Mouse (Mus musculus) layer of hippocampus, adult 2 months (tissue): ENCODE results near the gene Cps1. TPM values are rescaled to one million over a fixed set of nuclear protein-coding genes. Genes with fewer than 3 reads are reported as not detected.

ENCODE experiments used
- DNase-seq, 2 experiments: peaks; one replicate each; pipeline ENCODE4 v3.0.0; 2022; ENCODE audit warnings: low spot score in 2 of 2
- H3K27ac ChIP-seq: fragments of 200-600 bp; 2 replicates; pipeline ENCODE4 v1.8.1; 2022
- H3K4me3 ChIP-seq: fragments of 200-600 bp; 2 replicates; pipeline ENCODE4 v1.8.1; 2022; ENCODE audit warnings: mild to moderate bottlenecking
- CTCF ChIP-seq: fragments of 200-600 bp; conservative IDR thresholded peaks from 2 replicates; pipeline ENCODE4 v1.8.1; 2022; ENCODE audit warnings: antibody characterized with exemption, mild to moderate bottlenecking, moderate library complexity
- total RNA-seq, 2 experiments: library from RNA; stranded (reverse); gene quantifications; 2 replicates each; pipeline ENCODE4 v1.2.3; 2021

Gene Cps1
- total RNA-seq, 2 experiments from 2014 or later: 0.10 to 0.20 TPM

GRCm38 (mm10) chr1:67151246-67151645, 28.4 kb downstream of the Cps1 start:
- Histone ChIP-seq H3K27ac (no peak overlapping the region), H3K4me3 (no peak overlapping the region)
- no peak for DNase-seq
- no peak for TF ChIP-seq CTCF

DNA sequence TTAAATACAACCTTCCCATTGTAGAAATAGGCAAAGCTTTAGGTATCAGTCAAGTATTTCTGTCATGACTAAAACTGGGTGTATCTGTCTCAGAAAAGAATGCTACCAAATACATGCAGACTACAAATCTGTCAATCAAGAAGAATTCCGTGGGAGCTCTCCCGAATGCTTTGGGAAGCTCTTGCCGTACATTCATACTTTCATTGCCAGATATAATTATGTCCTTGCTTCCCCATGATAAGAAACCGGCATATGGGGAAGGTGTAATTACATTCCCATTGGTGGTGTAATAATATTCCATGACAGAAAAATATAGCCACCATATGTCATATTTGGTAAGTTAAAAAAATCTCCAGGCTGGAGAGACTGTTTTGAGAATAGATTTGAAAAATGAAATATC, 44.5 kb downstream of the Cps1 start:
- DNase-seq: no peak
- H3K27ac ChIP-seq: no peak overlapping the region
- no peak for TF ChIP-seq CTCF
- H3K4me3 ChIP-seq: no peak overlapping the region

DNA sequence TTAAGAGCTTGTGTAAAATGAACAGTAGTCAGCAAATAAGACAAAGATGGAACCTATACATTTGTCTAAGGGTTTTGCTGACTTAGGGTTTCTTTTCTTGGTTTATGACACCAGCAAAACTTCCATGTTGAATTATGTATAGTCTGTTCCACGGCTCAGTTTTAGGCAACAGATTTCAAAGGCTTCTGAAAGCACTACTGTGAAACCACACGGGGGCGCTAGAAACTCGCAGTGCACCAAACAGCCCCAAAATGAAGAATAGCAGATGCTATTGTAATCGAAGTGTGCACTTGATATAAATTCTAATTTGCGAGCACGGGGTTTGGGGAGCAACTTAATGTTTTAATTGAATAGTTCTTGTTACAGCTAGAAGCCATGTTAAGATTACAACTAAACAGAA, 58.3 kb downstream of the Cps1 start:
- DNase-seq: peak; percentile 60 to 78
- Histone ChIP-seq H3K4me3 (no peak overlapping the region), H3K27ac (no peak overlapping the region)
- peak; percentile 96; the same call in 1 of the 2 replicates for TF ChIP-seq CTCF

DNA sequence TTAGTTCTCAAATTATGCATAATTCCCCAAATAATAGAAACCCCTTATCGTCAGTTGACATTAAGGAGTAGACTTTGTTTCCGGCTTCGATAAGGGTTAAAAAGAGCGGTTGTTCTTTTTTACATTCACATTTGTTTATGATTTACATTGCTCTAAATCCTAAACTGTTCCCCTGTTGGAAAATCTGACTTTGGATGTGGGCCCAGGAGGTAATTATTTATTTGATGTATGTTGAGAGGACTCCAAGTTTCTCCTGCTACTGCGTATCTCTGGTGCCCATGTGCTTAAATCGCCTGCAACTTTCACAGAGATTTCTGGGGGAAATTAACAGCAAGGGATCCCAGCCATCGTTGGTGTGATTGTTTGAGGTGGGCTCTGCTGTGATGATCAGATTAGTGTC, 59.4 kb downstream of the Cps1 start:
- Histone ChIP-seq H3K27ac (no peak overlapping the region), H3K4me3 (no peak overlapping the region)
- DNase-seq: no peak
- no peak for TF ChIP-seq CTCF

DNA sequence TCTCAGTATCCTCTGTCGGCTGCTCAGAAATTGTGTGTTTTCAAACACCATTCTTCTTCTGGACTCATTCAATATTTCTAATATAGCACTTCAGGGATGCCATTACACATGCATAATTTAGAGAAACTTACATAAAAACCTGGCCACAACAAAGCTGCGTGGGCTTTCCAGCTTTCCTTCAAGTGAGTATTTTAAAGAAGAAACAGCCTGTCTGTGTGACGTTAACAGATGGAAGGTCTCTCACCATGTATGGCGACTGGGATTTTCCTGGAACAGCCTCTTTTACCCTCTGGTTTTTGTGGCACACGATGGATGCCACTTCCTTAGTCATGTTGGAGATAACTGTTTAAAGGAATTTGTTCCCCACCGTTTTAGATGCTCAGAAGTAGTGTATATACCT, 60.7 kb downstream of the Cps1 start:
- TF ChIP-seq CTCF: no peak
- peak in 1 of 2 experiments; percentile 26 for DNase-seq
- Histone ChIP-seq H3K27ac (no peak overlapping the region), H3K4me3 (no peak overlapping the region)

DNA sequence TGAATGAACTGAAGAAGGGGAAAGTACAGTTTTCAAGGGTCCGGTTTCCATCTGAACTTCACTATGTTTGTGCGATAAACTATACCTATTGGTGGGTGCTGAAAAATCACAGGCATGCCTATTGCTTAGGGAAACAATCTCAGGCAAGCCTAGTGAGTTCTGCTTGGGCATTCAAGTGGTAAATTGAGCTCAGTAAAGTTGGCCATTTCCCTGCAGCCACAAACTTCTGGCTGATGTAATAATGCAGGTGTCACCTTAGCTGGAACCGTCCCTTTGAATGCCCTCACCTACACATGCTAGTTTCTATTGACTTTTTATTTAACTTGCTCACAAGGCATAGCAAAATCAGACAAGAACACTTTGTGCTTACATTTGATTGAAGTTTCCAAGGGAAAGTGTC, 61.3 kb downstream of the Cps1 start:
- H3K27ac ChIP-seq: no peak overlapping the region

DNA sequence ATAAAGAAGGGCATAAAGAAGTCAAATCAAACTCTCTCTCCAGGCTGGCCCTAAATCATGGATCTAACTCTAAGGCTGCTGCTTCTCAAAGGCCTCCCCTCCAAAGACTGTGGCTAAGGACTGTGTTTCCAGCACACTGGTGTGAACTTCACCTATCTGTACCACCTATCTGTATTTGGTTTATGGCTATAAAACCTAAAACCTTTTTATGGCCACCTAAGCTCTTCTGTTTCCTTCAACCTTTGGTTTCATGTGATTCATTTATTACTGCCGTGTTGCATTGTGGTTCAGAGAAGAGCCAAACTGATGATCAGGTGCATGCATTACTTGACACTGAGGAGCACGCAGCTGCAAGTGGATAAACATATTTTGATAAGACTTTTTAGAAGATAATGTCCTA, 74.5 kb downstream of the Cps1 start:
- DNase-seq: no peak
- no peak overlapping the region for H3K27ac ChIP-seq
- no peak overlapping the region for H3K4me3 ChIP-seq
- TF ChIP-seq CTCF: no peak

More for the DNA sequence above, 61.3 kb downstream of the Cps1 start:
- no peak overlapping the region for H3K4me3 ChIP-seq
- TF ChIP-seq CTCF: no peak
- no peak for DNase-seq

DNA sequence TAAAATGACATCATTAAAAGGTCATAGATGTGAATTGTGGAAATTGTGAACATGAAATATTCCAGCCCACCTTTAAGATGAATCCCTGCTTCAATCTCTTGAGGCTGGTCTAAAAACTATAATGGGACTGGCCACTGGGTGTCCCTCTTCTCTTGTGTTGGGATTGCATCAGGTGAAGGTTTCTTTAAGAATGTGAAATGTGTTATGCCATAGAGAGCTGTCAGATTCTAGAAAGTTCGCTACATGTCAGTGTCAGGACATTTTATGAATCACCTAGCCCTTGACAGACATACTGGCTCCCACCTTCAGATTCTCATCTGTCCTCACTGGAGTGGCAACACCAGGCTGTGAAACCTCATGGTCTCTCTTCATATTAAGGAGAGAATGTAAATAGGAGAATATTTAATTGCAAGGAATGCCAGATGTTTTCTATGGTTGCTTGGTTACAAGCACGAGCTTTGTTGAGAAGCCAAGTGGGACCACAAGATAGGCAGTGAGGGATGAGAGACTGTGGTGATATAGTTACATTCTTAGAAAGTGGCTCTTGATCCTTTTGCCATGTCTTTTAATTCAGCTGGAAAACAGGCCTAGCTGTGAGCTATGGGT, 95.6 kb downstream of the Cps1 start:
- Histone ChIP-seq H3K27ac (no peak overlapping the region), H3K4me3 (no peak overlapping the region)
- DNase-seq: peak; percentile 32 to 36
- TF ChIP-seq CTCF: peak; percentile 80

GRCm38 (mm10) chr1:67223666-67224065, 100.8 kb downstream of the Cps1 start:
- no peak for TF ChIP-seq CTCF
- Histone ChIP-seq H3K4me3 (no peak overlapping the region), H3K27ac (no peak overlapping the region)
- no peak for DNase-seq

DNA sequence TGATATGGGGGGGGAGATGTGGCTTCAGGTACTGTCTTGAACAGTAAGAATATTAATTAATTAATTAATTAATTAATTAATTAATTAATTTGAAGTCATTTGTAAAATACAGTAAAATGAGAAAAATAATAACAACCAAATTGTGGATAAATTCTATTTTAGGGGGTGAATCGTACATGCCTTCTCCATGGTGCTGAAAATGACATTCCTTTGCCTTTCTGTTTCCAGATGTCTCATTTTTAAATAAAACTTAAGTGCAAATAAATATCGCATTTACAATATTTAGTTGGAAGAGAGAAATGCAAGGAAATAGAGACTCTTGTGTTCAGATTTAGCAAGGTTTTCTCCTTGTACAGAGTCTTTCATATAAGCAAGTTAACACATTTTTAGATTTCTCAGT, 112.0 kb downstream of the Cps1 start:
- Histone ChIP-seq H3K27ac (no peak overlapping the region), H3K4me3 (no peak overlapping the region)
- no peak for DNase-seq
- TF ChIP-seq CTCF: no peak

GRCm38 (mm10) chr1:67235468-67236217, 112.8 kb downstream of the Cps1 start:
- no peak for DNase-seq
- Histone ChIP-seq H3K4me3 (no peak overlapping the region), H3K27ac (no peak overlapping the region)
- no peak for TF ChIP-seq CTCF

DNA sequence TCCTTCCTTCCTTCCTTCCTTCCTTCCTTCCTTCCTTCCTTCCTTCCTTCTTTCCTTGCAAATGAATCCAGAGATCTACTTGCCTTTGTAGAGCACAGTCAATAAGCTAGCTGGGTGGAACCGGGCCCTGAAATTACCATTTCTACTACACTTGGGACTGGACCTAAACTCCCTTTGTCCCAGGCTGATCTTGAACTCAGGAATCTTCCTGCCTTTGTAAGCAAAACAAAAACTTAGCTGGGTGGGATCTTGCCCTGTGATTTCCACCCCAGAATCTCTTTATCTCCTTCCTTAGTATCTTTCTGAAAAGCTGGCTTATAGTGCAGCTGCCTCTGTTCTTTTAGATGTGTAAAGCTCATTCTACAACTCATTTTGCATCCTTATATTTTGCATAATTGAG, 115.6 kb downstream of the Cps1 start:
- H3K27ac ChIP-seq: no peak overlapping the region
- no peak overlapping the region for H3K4me3 ChIP-seq
- no peak for DNase-seq
- TF ChIP-seq CTCF: no peak

DNA sequence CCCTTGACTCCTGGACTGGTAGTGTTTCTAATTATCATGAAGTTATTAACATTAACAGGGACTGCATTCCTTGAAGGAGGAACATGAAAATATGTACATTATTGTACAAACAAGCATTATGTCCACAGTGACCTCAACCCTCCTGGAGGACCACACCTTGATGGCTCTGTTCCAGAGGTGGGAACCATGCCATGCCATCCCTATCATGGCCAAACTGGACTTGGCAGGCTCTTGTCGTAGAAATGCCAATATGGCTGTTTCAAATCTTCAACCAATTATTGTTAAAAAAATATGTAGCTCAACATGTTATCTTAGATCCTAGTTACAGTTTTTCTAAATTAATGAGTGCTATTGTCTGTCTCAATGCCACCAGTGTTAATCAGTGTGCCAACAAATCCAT, 116.1 kb downstream of the Cps1 start:
- no peak overlapping the region for H3K4me3 ChIP-seq
- no peak for TF ChIP-seq CTCF

DNA sequence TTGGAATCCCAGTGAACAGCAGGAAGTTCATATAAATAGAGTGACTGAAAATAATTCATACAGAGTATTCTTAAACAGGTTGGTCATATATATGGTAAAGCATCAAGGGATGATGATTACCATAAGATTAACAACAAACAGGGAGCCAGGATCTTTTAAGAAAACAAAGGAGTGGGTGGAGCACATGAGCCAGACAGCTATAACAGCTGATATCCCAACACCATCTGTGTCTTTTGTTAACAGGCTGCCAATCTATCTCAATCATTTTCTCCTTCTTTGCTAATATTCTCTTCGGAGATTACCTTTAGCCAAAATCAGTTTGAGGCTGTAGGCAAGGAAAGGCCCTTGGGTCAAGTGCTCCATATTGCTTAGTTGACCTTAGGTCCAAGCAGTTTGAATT, 142.4 kb downstream of the Cps1 start:
- Histone ChIP-seq H3K27ac (no peak overlapping the region), H3K4me3 (no peak overlapping the region)
- TF ChIP-seq CTCF: no peak
- DNase-seq: no peak

More for the DNA sequence above, 116.1 kb downstream of the Cps1 start:
- H3K27ac ChIP-seq: no peak overlapping the region
- no peak for DNase-seq
